Mouse (Mus musculus) midbrain, embryonic 13.5 days (tissue): ENCODE measurements around the gene Abhd12. TPM values are rescaled to one million over a fixed set of nuclear protein-coding genes. Genes with fewer than 3 reads are reported as not detected.
"Not testable (repeated sequence)": the region's sequence is repeated elsewhere in the genome, so short reads cannot be mapped to it uniquely, and the experiment has no call there.

Source experiments
- ATAC-seq: fragments of 200-750 bp; cut with Nextera tagmentation; 2 replicates; pipeline ENCODE4 v1.8.0; 2017; ENCODE audit warnings: mild to moderate bottlenecking, moderate TSS enrichment, moderate library complexity
- H3K27ac ChIP-seq: fragments of 300-500 bp; sonication (generic); 2 replicates; pipeline ENCODE4 v1.5.1; 2015; ENCODE audit warnings: inconsistent platforms, mild to moderate bottlenecking, moderate library complexity
- H3K27me3 ChIP-seq: fragments of 300-500 bp; sonication (generic); 2 replicates; pipeline ENCODE4 v1.6.1; 2015; ENCODE audit warnings: mild to moderate bottlenecking, inconsistent platforms
- H3K36me3 ChIP-seq: fragments of 300-500 bp; sonication (generic); 2 replicates; pipeline ENCODE4 v1.6.1; 2015; ENCODE audit warnings: mild to moderate bottlenecking, inconsistent platforms
- H3K4me1 ChIP-seq: fragments of 300-500 bp; sonication (generic); replicated peaks from 2 replicates; pipeline ENCODE4 v1.6.1; 2015; ENCODE audit warnings: inconsistent platforms
- H3K4me2 ChIP-seq: fragments of 300-500 bp; sonication (generic); replicated peaks from 2 replicates; pipeline ENCODE4 v1.6.1; 2015; ENCODE audit warnings: moderate library complexity, mild to moderate bottlenecking, inconsistent platforms
- H3K4me3 ChIP-seq: fragments of 300-500 bp; sonication (generic); replicated peaks from 2 replicates; pipeline ENCODE4 v1.5.1; 2015; ENCODE audit warnings: mild to moderate bottlenecking, inconsistent platforms
- H3K9ac ChIP-seq: fragments of 300-500 bp; sonication (generic); replicated peaks from 2 replicates; pipeline ENCODE4 v1.6.1; 2015; ENCODE audit warnings: mild to moderate bottlenecking, inconsistent platforms
- H3K9me3 ChIP-seq: fragments of 300-500 bp; sonication (generic); 2 replicates; pipeline ENCODE4 v1.6.1; 2016; ENCODE audit warnings: mild to moderate bottlenecking, inconsistent platforms
- WGBS: fragments of 180-500 bp; shearing (Covaris S2); methylation state at CpG from one replicate; pipeline ENCODE4 v1.1.7; 2015; 5-methylcytosine and 5-hydroxymethylcytosine counted together
- polyA plus RNA-seq: library from polyadenylated mRNA; unstranded; fragments of >200 nt; fragmentation: Nextera tagmentation; extraction: Ambion mirVana; gene quantifications from 2 replicates; pipeline ENCODE4 v1.2.1, GENCODE M21; 2015

Abhd12 gene
- polyA plus RNA-seq = 77.6 and 84.8 TPM in 2 replicates

DNA sequence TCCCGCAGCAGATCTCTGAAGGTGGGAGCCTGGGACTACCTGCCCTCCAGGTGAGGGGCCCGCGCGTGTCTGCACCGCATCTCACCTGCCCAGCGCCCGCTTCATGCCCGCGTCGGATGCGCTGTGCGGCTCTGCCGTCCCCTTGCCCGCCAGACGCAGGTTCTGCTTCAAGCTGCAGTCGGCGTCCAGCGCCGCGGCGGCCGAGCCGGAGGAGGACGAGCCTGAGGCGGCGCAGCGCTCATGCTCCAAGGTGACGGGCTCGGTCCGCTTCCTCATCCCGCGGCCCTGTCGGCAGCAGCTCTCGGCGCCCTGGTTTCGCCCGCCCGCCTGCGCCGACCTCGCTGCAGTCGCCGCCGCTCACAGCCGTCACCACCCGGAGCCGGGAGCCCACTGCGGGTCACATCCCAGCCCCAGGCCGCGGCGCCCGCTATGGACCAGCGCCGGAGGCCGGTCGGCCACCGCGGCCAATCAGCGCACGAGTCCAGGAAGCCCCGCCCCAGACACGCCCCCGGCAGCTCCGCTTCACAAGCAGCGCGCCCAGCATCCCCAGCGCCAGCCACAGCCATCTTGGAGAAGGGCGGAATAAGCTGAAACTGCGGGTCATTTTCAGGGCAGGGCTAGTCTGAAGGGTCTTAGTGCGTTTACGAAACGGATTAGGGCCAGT lies at the start of gene Abhd12:
Gene Abhd12 (minus strand): TSS at position 470 of the 664 bp plus-strand sequence.
- H3K27me3 ChIP-seq = no peaks in the 10 kb centered on the region
- H3K27ac ChIP-seq = peak within 1 kb of the TSS; percentile 91
- H3K9ac ChIP-seq = peak within 1 kb of the TSS; percentile 92
- peak within 1 kb of the TSS; percentile 86 for H3K4me2 ChIP-seq
- 0 out of 2 replicates have a peak, but pooled peaks cover 7% of the 10 kb centered on the region for H3K36me3 ChIP-seq
- under 1% methylated on average over 65 of the region's 72 CpGs for WGBS
- peaks cover 21% of the 10 kb centered on the region for H3K4me1 ChIP-seq
- H3K4me3 ChIP-seq = peak within 1 kb of the TSS; percentile 81
- peak; percentile 98 for ATAC-seq
- H3K9me3 ChIP-seq = no peaks in the 10 kb centered on the region

DNA sequence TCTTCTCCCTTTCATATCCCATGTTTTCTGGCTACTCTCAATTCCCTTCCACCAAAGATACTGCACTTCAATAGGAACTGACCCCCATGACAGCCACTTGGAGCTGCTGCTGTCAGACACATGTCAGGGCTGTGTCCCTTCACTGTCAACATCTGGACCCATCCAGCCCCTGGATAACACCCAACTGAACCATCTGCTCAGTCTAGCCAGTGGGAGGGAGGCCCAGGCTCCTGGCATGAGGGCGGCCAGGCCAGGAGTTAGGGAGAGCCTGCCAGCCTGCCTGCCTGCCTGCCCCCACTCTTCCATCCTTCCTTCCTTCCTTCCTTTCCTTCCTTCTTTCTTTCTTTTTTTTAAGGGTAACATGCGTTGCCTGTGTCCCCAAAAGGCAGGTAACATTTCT lies 46.7 kb upstream of the Abhd12 start:
- H3K4me3 ChIP-seq = no peak overlapping the region
- no peak overlapping the region for H3K27ac ChIP-seq
- H3K36me3 ChIP-seq = peaks cover 73% of the 10 kb centered on the region
- ATAC-seq = no peak
- H3K9ac ChIP-seq = no peak overlapping the region
- no peaks in the 10 kb centered on the region for H3K4me1 ChIP-seq
- no peaks in the 10 kb centered on the region for H3K27me3 ChIP-seq
- H3K9me3 ChIP-seq = no peaks in the 10 kb centered on the region
- no peak overlapping the region for H3K4me2 ChIP-seq
- 89% methylated on average over 2 of the region's 2 CpGs for WGBS

DNA sequence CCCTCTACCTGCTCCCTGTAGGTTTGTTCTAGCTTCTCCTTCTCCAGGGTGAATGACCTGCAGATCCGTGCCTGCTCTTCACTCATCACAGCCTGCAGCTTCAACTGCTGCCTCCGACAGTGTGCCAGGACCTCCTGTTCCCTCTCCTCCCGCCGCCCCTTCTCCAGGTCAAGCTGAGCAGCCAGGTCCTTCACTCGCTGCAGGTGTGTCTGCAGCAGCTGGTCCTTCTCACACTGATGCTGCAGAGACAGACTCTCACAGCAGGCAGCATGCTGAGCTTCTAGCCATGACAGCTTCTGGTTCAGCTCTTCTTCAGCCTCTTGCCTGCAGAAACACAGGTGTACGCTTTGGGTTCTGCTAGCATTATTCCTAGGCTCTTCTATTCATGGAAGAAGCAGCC lies 45.5 kb upstream of the Abhd12 start:
- H3K36me3 ChIP-seq = peaks cover 66% of the 10 kb centered on the region
- H3K4me1 ChIP-seq = no peaks in the 10 kb centered on the region
- 91% methylated on average over 6 of the region's 6 CpGs for WGBS
- no peaks in the 10 kb centered on the region for H3K9me3 ChIP-seq
- H3K9ac ChIP-seq = no peak overlapping the region
- H3K4me2 ChIP-seq = no peak overlapping the region
- no peak overlapping the region for H3K27ac ChIP-seq
- ATAC-seq = no peak
- H3K27me3 ChIP-seq = no peaks in the 10 kb centered on the region
- H3K4me3 ChIP-seq = no peak overlapping the region

DNA sequence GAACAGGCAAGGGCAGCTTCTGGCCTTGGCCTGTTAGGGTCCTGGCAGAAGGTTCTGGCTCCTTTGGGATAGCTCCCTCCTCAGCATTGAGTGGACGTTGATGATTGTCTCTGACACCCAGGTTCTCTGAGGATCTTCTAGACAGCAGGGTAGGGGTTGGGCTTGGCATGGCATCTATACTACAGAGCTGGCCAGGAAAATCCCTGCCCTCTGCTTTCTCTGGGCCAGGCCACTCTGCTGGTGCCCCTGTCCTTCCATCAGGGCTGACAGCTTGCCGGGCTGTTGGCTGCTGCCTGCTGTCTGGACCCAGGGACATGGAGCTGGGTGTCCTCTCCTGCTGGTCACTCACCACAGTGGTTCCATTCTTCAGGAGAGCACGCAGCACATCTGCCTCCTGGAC lies 45.1 kb upstream of the Abhd12 start:
- Histone ChIP-seq H3K4me3 (no peak overlapping the region), H3K27me3 (no peaks in the 10 kb centered on the region), H3K36me3 (peaks cover 66% of the 10 kb centered on the region), H3K27ac (no peak overlapping the region), H3K4me2 (no peak overlapping the region), H3K4me1 (no peaks in the 10 kb centered on the region), H3K9ac (no peak overlapping the region), H3K9me3 (no peaks in the 10 kb centered on the region)
- ATAC-seq = no peak
- 94% methylated on average over 3 of the region's 3 CpGs for WGBS

DNA sequence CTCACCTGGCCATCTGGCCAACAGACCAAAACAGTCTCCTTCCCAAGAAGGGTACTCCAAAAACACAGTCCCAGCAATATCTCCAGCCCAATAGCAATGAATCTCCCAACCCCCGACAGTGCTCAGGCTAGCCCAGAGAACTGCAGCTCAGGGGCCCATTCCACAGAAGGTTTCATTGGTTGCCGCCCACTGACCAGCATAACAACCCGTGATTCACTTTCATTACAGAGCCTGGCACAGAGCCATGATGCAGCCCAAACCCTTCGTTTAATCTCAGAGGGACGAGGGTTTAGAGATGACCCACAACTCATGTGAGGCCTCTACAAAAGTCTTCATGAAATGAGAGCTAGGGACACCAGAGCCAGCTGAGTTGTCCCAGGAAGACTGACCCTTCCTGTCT lies 44.2 kb upstream of the Abhd12 start:
- Histone ChIP-seq H3K9me3 (no peaks in the 10 kb centered on the region), H3K4me3 (no peak overlapping the region), H3K27ac (no peak overlapping the region), H3K4me1 (no peaks in the 10 kb centered on the region), H3K27me3 (no peaks in the 10 kb centered on the region), H3K36me3 (peaks cover 64% of the 10 kb centered on the region), H3K4me2 (no peak overlapping the region), H3K9ac (no peak overlapping the region)
- no peak for ATAC-seq
- WGBS = 93% methylated on average over 5 of the region's 5 CpGs

DNA sequence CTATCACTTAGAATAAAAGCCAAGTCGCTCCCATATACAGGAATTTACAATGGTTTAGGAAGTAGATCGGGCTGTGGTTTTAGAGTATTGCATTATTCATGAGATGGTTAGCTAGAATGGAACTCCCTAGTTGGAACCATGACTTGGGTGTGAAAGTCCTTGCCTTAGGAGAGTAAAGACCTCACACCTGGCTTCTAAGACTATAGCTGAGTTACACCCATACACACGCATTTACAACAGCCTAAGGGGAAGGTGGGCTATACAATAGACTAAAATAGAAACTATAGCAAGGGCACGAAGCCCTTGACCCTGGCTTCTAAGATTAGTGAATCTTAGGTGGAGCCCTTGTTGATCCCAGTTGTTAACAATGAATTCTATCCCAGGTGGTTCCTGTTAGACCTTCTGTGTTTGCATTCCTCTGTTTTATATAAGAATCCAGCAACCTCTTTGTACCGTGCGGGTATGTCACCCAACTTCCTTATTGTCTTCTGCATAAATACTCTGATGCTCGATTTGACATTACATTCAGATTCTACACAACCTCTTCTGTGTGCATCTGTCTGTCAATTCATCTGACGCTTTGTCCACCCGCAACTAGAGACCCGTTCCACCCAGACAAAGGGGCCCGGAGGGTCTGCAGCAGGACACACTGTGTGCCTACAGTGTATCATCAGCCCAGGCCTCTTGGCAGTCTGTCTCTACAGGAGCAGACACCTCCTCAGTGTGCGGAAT lies 43.5 kb upstream of the Abhd12 start:
- not testable (repeated sequence) for ATAC-seq, H3K9ac ChIP-seq, H3K27ac ChIP-seq, H3K4me3 ChIP-seq, H3K27me3 ChIP-seq, H3K4me1 ChIP-seq, H3K4me2 ChIP-seq, H3K9me3 ChIP-seq
- H3K36me3 ChIP-seq = peaks cover 60% of the 10 kb centered on the region
- WGBS = 88% methylated on average over 12 of the region's 12 CpGs

DNA sequence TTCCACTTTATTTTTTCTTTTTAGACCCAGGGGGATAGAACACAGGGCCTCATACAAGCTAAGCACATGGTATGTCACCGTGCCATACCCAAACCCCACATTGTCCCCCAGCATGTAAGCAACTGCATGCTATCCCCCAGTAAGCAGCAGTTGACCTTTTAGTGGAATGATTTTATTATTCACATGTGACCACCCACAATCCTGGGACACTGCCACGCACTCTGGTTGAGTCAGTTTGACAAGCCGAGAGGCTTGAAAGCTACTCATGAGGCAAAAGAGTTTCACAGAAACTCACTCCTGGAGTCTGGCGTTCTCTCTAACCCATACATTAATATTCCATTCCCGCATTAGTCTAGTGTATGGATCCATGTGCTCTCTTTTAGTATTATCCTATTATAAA lies 42.8 kb upstream of the Abhd12 start:
- H3K4me3 ChIP-seq, H3K4me2 ChIP-seq, H3K27ac ChIP-seq, ATAC-seq, H3K27me3 ChIP-seq, H3K4me1 ChIP-seq, H3K9ac ChIP-seq, H3K9me3 ChIP-seq: not testable (repeated sequence)
- peaks cover 55% of the 10 kb centered on the region for H3K36me3 ChIP-seq
- 94% methylated on average over 5 of the region's 5 CpGs for WGBS

DNA sequence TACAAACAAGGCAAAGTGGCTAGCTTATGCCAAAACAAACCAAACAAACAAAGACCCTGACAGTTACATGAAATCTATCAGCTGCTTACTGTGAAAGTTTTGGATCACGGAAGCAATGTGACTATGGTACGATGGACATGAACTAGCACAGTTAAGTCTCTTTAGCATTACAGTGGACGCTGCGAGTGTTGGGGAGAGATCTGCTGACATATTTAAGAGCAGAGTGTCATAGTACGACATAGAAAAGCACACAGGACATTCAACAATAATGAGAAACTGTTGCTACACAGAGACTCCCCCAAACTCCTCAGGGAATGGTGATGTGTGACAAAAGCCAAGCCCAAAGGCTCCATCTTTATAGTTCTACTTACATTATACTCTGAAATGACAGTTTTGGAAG lies 39.5 kb upstream of the Abhd12 start:
- Histone ChIP-seq H3K4me1 (no peaks in the 10 kb centered on the region), H3K27ac (no peak overlapping the region), H3K4me3 (no peak overlapping the region), H3K27me3 (no peaks in the 10 kb centered on the region), H3K36me3 (peaks cover 30% of the 10 kb centered on the region), H3K9ac (no peak overlapping the region), H3K4me2 (no peak overlapping the region), H3K9me3 (no peaks in the 10 kb centered on the region)
- ATAC-seq = no peak
- 99% methylated on average over 5 of the region's 5 CpGs for WGBS

DNA sequence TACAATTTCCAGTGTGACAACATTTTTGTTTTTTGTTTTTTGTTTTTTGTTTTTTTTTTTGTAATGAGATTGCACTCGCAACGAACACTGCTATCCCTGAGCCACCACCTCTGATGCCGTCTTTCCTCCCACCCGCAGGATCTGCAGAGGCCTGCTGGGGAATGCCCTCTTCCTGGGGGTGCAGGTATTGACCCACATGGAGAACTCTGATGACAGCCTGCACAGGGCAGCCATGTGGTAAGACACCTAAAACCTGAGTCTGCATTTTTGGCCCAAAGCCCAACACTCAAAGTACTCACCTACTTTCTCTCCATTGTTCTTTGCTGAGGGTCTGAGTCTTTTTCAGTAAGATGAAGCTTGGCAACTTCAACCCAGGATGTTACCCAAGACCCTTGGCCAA lies 30.1 kb upstream of the Abhd12 start:
- WGBS = 91% methylated on average over 4 of the region's 4 CpGs
- Histone ChIP-seq H3K9me3 (no peaks in the 10 kb centered on the region), H3K36me3 (peaks cover 49% of the 10 kb centered on the region), H3K9ac (no peak overlapping the region), H3K27ac (no peak overlapping the region), H3K4me1 (no peaks in the 10 kb centered on the region), H3K27me3 (no peaks in the 10 kb centered on the region), H3K4me2 (no peak overlapping the region), H3K4me3 (no peak overlapping the region)
- no peak for ATAC-seq

DNA sequence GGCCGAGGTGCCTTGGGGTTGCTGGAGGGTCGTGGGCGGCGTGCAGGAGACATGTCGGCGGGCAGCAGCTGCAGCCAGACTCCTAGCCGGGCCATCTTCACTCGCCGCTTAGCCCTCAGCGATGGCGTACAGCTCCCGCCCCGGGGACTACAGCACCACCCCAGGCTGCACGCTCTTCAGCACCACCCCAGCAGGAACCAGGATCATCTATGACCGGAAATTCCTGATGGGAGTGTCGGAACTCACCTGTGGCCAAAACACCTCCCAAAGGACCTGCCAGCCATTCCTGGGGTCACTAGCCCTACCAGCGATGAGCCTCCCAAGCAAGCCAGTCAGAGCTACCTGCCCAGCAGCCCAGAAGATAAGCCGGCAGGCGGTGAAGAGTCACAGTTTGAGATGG lies 28.9 kb upstream of the Abhd12 start:
- H3K27ac ChIP-seq = no peak overlapping the region
- H3K27me3 ChIP-seq = no peaks in the 10 kb centered on the region
- no peak for ATAC-seq
- no peak overlapping the region for H3K4me3 ChIP-seq
- WGBS = 90% methylated on average over 19 of the region's 19 CpGs
- H3K36me3 ChIP-seq = peaks cover 49% of the 10 kb centered on the region
- H3K9me3 ChIP-seq = no peaks in the 10 kb centered on the region
- H3K9ac ChIP-seq = no peak overlapping the region
- H3K4me2 ChIP-seq = no peak overlapping the region
- H3K4me1 ChIP-seq = no peaks in the 10 kb centered on the region

DNA sequence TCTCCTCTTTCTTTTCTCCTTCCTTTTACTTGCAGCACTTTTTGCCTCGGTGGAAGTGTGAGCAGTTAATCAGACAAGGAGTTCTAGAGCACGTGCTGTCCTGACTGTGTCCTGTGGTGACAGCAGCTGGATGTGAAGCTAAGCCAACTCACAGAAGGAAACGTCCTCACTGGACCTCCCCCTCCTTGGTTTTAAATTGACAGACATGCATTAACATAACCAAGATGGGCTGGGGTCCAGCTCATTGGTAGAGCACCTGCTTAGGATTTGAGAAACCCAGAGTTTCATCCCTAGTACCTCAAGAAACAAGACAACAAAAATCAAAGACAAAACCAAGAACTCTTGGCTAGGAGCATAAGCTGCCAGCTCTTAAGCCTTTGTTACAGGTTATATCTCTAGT lies 26.3 kb upstream of the Abhd12 start:
- ATAC-seq = no peak
- H3K36me3 ChIP-seq = peaks cover 42% of the 10 kb centered on the region
- no peaks in the 10 kb centered on the region for H3K27me3 ChIP-seq
- WGBS = 79% methylated on average over 3 of the region's 3 CpGs
- no peak overlapping the region for H3K4me2 ChIP-seq
- H3K9ac ChIP-seq = no peak overlapping the region
- no peak overlapping the region for H3K27ac ChIP-seq
- H3K4me1 ChIP-seq = no peaks in the 10 kb centered on the region
- H3K4me3 ChIP-seq = no peak overlapping the region
- H3K9me3 ChIP-seq = no peaks in the 10 kb centered on the region

DNA sequence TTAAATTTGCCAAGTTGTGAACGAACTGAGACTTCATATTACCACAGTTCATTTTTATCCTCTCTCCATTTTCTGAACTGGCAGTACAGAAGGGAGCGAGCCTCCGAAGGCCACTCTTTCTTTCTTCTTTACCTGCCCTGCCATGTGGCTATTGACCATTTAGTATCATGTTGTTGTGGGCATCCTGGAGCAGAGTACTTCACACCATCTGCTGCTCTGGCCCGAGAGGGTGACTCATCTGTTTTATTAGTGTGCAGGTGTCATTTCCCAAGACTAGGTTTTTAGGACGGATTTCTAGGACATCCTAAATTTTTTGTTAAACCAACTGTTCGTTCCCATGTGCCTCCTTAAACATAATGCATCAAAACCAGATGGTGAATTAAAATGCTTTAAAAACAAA lies 24.6 kb upstream of the Abhd12 start:
- ATAC-seq = no peak
- H3K27me3 ChIP-seq = no peaks in the 10 kb centered on the region
- H3K4me3 ChIP-seq = no peak overlapping the region
- peaks cover 34% of the 10 kb centered on the region for H3K36me3 ChIP-seq
- H3K4me2 ChIP-seq = no peak overlapping the region
- H3K9ac ChIP-seq = no peak overlapping the region
- H3K27ac ChIP-seq = no peak overlapping the region
- H3K4me1 ChIP-seq = no peaks in the 10 kb centered on the region
- H3K9me3 ChIP-seq = no peaks in the 10 kb centered on the region
- 90% methylated on average over 6 of the region's 6 CpGs for WGBS
